Mouse (Mus musculus) gastrocnemius, adult 18-20 months (tissue): Measurements from ENCODE around the gene Pip4k2a. TPM values are rescaled to one million over a fixed set of nuclear protein-coding genes. Genes with fewer than 3 reads are reported as not detected.

ENCODE experiments used
- DNase-seq: peaks from one replicate; pipeline ENCODE4 v3.0.0; 2021; ENCODE audit warnings: low spot score
- total RNA-seq, 2 experiments: library from RNA; stranded (reverse); gene quantifications; 2 replicates each; pipeline ENCODE4 v1.2.3; 2021

Pip4k2a gene
- total RNA-seq, 2 experiments from 2014 or later, result 2.6 to 2.7 TPM

GRCm38 (mm10) chr2:18842527-18842926 lies 155.4 kb downstream of the Pip4k2a start:
- no peak for DNase-seq

GRCm38 (mm10) chr2:18841051-18841450 lies 156.9 kb downstream of the Pip4k2a start:
- DNase-seq, result no peak

- DNase-seq, result peak; percentile 15
These were observed 158.4 kb downstream of the Pip4k2a start for GRCm38 (mm10) chr2:18839532-18839931.

- no peak for DNase-seq
These were observed 162.5 kb downstream of the Pip4k2a start for GRCm38 (mm10) chr2:18835266-18835908.

GRCm38 (mm10) chr2:18833024-18833590 lies 164.8 kb downstream of the Pip4k2a start:
- no peak for DNase-seq

- DNase-seq, result no peak
These were observed 166.7 kb downstream of the Pip4k2a start for GRCm38 (mm10) chr2:18831031-18831774.

GRCm38 (mm10) chr2:18822711-18823110 lies 175.2 kb downstream of the Pip4k2a start:
- peak; percentile 63 for DNase-seq

- DNase-seq, result peak; percentile 43
These were observed 176.2 kb downstream of the Pip4k2a start for GRCm38 (mm10) chr2:18821451-18822379.

GRCm38 (mm10) chr2:18819520-18819919 lies 178.4 kb downstream of the Pip4k2a start:
- peak; percentile 13 for DNase-seq

- DNase-seq, result no peak
These were observed 181.9 kb downstream of the Pip4k2a start for GRCm38 (mm10) chr2:18816036-18816435.

- DNase-seq, result no peak
These were observed 182.5 kb downstream of the Pip4k2a start for GRCm38 (mm10) chr2:18815336-18815965.

- DNase-seq, result no peak
These were observed 183.5 kb downstream of the Pip4k2a start for GRCm38 (mm10) chr2:18814447-18814804.

- no peak for DNase-seq
These were observed 184.1 kb downstream of the Pip4k2a start for GRCm38 (mm10) chr2:18813683-18814446.

GRCm38 (mm10) chr2:18807961-18808360 lies 190.0 kb downstream of the Pip4k2a start:
- no peak for DNase-seq

GRCm38 (mm10) chr2:18801281-18801862 lies 196.6 kb downstream of the Pip4k2a start:
- no peak for DNase-seq

GRCm38 (mm10) chr2:18800646-18801251 lies 197.2 kb downstream of the Pip4k2a start:
- DNase-seq, result no peak

- DNase-seq, result no peak
These were observed 197.8 kb downstream of the Pip4k2a start for GRCm38 (mm10) chr2:18799966-18800645.

GRCm38 (mm10) chr2:18799265-18799965 lies 198.5 kb downstream of the Pip4k2a start:
- peak; percentile 4 for DNase-seq
